Mouse (Mus musculus) layer of hippocampus, adult 18-20 months (tissue): ENCODE results near the gene Magi1. TPM values are rescaled to one million over a fixed set of nuclear protein-coding genes. Genes with fewer than 3 reads are reported as not detected.
A peak's percentile ranks its signal among the peaks of the same experiment; 100 is the strongest.

Experiments used
- DNase-seq, 2 experiments: peaks; one replicate each; pipeline ENCODE4 v3.0.0; 2022; ENCODE audit warnings: low spot score in 2 of 2
- total RNA-seq, 2 experiments: library from RNA; stranded (reverse); gene quantifications; 2 replicates each; pipeline ENCODE4 v1.2.3; 2021

Gene Magi1
- total RNA-seq, 2 experiments from 2014 or later, result 45.0 to 46.1 TPM

GRCm38 (mm10) chr6:94122566-94123150 lies 161.1 kb downstream of the Magi1 start:
- no peak for DNase-seq

- peak in 1 of 2 experiments; percentile 26 for DNase-seq
Observed at GRCm38 (mm10) chr6:94121488-94121887, 162.2 kb downstream of the Magi1 start.

- DNase-seq, result no peak
Observed at GRCm38 (mm10) chr6:94116434-94117432, 167.0 kb downstream of the Magi1 start.

GRCm38 (mm10) chr6:94111833-94112232 lies 171.9 kb downstream of the Magi1 start:
- DNase-seq, result no peak

DNA sequence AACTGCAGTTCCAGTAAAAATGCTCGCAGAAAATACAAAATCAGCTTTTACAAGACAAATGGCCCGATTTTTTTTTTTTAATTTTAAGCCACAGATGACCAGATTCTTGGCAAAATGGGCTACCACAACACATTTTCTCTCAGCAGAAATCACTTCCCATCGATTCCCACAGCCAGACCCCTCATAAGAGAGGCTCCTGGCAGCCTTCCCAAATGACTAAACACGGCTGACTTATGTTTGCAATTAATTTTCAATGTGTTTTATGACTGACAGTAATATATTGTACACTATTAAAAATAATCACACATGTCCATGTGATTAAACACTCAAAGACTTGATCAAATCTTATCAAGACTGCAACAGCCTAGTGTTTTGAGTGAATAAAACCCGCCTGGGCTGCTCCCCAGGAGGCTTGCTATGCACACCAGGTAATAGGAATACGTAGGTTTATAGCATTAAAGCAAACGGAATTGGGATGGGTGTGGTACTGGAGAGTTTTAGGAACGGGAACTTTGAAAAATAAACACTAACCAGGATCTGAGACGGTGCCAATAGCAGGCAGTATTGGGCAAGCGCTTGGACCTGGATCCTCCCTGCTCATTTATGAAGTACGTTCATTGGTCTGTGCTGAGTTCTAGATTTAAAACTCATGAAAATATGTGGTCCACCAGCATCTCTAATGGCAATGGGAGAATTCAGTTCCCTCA lies 176.2 kb downstream of the Magi1 start:
- DNase-seq, result no peak

DNA sequence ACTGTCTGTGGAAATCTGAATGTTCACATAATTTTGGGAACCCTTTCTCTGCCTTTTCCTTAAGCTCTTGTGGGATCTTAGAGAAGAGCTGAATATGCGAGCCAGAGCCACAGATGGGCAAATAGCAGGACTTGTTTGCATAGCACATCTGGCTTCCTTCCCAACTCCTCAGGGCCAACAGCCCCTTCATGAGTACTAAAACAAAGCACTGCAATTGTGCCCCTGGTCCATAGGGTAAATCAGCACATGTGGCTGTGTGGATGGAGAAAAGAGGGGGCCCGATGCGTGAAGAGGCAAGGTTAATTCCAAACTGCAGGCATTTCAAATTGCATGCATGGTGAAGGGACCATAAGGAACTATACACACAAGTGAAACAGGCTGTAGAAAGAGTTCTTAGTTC lies 180.1 kb downstream of the Magi1 start:
- DNase-seq, result no peak

DNA sequence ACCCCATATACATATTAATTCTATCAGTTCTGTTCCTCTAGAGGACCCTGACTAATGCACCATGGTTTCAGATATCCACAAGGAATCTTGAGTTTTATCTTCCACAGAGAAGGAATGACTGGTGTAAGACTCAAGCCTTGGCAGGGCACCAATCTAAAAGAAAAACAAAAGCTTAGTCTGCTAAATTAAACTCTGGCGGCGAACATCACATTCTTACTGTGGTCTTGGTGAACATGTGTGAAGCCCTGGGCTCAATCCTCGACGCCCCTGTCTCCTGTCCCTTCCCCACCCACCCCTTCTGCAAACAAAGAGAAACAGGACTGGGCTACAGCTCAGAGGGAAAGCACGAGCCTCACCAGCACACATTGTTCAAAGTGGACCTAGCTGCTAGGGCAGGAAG lies 182.5 kb downstream of the Magi1 start:
- DNase-seq, result no peak

- no peak for DNase-seq
Observed at GRCm38 (mm10) chr6:94094924-94095685, 188.6 kb downstream of the Magi1 start.

GRCm38 (mm10) chr6:94092969-94093597 lies 190.6 kb downstream of the Magi1 start:
- no peak for DNase-seq

DNA sequence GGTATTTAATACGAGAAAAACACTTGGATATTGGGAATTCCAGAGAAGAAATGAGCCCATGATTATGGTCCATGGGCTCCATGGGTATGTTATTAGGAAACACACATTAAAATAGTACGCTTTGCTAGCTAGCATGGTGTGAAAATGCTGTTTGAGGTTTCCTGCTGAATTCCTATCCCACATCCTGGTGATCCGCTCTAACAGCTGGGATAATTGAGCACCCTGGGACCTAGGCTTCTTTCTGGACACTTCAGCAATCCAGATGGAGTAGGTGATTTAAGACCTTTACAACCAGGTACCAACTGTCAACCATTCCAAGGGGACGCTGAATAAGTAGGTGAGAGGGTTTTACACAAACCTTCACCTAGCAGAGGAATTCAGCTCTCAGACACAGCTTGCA lies 191.2 kb downstream of the Magi1 start:
- DNase-seq, result no peak

- no peak for DNase-seq
Observed at GRCm38 (mm10) chr6:94086855-94087254, 196.9 kb downstream of the Magi1 start.

DNA sequence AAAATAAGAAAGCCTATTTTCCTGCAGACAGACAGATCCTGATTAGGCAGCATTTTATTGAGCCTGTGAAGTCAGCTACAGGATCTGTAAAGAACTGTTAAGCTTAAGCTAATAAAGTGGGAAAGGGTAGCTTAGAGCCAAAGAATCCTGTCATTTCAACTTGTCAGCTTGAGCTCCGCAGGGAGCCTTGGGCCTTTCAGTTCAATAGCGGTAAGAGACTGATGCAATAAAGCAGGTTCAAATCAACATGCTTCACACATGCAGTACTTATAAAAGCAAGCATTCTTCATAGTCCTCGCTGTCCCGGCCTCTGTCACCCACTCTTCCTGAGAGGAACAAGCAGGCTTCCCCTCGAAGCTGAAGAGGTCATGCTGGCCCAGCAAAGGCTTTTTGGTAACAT lies 199.0 kb downstream of the Magi1 start:
- DNase-seq, result no peak

- DNase-seq, result no peak
Observed at GRCm38 (mm10) chr6:94083459-94083858, 200.3 kb downstream of the Magi1 start.

- DNase-seq, result peak; percentile 64 to 92
Observed at GRCm38 (mm10) chr6:94080933-94081545, 202.7 kb downstream of the Magi1 start.

DNA sequence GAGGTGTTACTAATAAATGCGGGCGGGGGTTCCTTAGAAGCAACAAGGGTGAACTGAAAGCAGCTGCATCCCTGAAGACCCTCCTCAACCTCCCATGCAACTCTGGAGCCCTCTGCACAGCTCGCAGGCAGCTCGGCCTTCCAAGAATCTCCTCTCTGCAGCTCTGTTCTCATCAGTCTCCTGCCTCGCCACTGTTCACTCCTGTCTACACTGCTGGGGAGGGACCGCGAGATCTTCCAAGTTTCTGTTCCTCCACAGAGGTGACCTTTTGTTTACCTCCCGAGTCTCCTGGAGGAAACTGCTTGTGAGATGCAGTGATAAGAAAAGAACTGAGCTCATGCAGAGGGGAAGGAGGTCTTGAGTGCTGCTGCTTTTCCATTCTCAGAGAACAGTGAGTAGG lies 204.8 kb downstream of the Magi1 start:
- DNase-seq, result no peak

GRCm38 (mm10) chr6:94077013-94077412 lies 206.7 kb downstream of the Magi1 start:
- no peak for DNase-seq

DNA sequence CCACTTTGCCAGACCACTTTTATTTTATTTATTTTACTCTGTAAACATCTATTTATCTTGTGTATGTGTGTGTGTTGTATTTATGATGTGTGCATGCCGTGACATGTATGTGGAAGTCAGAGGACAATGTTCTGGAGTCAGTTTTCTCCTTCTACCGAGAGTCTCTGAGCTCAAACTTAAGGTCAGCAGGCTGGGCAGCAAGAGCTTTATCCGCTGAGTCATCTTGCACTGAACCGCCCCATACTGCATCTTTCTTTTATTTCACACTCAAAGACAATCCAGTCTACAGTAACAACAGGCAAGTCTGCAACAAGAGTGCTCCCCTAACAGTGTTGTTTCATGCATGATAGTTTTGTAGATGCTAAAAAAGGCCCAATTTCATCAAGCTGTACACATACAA lies 207.7 kb downstream of the Magi1 start:
- DNase-seq, result no peak

GRCm38 (mm10) chr6:94075228-94075627 lies 208.5 kb downstream of the Magi1 start:
- peak in 1 of 2 experiments; percentile 11 for DNase-seq

GRCm38 (mm10) chr6:94071676-94072075 lies 212.0 kb downstream of the Magi1 start:
- DNase-seq, result no peak

- peak; percentile 13 to 54 for DNase-seq
Observed at GRCm38 (mm10) chr6:94070702-94071101, 213.0 kb downstream of the Magi1 start.
